Mouse (Mus musculus): ENCODE measurements around the gene Frat1. TPM values are rescaled to one million over a fixed set of nuclear protein-coding genes. Genes with fewer than 3 reads are reported as not detected.

The Frat1 gene
- polyA plus RNA-seq, 1 experiment from 2014 or later, result 31.4 TPM

DNA sequence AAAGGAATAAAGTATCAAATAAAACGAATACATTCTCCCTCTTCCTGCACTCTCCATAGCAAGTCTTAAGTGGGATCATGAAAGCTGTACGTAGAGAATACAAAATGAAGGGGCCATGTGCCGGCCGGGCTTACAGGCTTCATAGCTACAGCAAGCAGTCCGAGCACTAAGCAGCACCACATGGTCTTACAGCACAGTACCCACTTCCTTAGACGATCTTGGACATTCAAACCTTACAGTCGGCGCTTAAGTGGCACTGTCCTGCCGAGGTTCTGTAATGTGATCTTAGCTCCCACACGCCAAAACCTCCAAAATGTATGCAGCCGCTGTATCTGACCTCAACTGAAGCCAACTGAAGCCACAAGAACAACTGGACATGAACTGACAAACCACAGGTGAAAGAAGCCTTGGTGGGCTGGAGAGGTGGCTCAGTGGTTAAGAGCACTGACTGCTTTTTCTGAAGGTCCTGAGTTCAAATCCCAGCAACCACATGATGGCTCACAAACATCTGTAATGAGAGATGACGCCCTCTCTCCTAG, 32.9 kb upstream of the Frat1 start:
- Histone ChIP-seq H3K9me3 (ENCODE audit: control insufficient read depth, low read length) (no peaks in the 10 kb centered on the region), H3K36me3 (ENCODE audit: control insufficient read depth, insufficient read depth, low read length) (no peaks in the 10 kb centered on the region), H3K4me2 (ENCODE audit: low read depth, low read length) (no peak overlapping the region), H3K4me3 (ENCODE audit: low read depth, low read length) (no peak overlapping the region), H3K9ac (replicated peaks; ENCODE audit: low read depth, low read length) (no peak overlapping the region), H3K27ac (ENCODE audit: low read depth, low read length) (no peak overlapping the region), H3K27me3 (ENCODE audit: control insufficient read depth, insufficient read depth, low read length) (no peaks in the 10 kb centered on the region), H3K4me1 (ENCODE audit: control insufficient read depth, insufficient read depth, low read length) (peaks cover 6% of the 10 kb centered on the region; the same call in 1 of the 2 replicates)
- ATAC-seq (ENCODE audit: low read depth), result no peak
- WGBS, result 89% methylated on average over 12 of the region's 12 CpGs

DNA sequence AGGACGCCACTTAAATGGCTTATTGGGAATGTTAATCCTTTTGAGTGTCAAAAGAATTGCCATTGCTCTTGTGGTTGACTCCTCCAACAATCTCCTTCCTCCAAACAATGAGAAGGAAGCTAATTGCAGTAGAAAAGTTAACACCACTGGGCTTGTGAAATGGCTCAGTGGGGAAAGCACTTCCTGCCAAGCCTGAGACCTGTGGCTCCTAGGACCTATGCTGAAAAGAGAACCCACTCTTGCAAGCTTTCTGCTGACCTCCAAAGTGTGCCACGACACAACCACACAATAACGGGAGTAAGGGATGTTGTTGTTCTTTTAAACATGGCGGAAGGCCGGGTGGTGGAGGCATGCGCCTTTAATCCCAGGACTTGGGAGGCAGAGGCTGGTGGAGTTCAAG, 32.2 kb upstream of the Frat1 start:
- Histone ChIP-seq H3K4me2 (ENCODE audit: low read depth, low read length) (no peak overlapping the region), H3K4me3 (ENCODE audit: low read depth, low read length) (no peak overlapping the region), H3K27me3 (ENCODE audit: control insufficient read depth, insufficient read depth, low read length) (no peaks in the 10 kb centered on the region), H3K36me3 (ENCODE audit: control insufficient read depth, insufficient read depth, low read length) (no peaks in the 10 kb centered on the region), H3K9ac (replicated peaks; ENCODE audit: low read depth, low read length) (no peak overlapping the region), H3K4me1 (ENCODE audit: control insufficient read depth, insufficient read depth, low read length) (peaks cover 6% of the 10 kb centered on the region; the same call in 1 of the 2 replicates), H3K9me3 (ENCODE audit: control insufficient read depth, low read length) (no peaks in the 10 kb centered on the region), H3K27ac (ENCODE audit: low read depth, low read length) (no peak overlapping the region)
- no peak for ATAC-seq (ENCODE audit: low read depth)
- 91% methylated on average over 6 of the region's 6 CpGs for WGBS

DNA sequence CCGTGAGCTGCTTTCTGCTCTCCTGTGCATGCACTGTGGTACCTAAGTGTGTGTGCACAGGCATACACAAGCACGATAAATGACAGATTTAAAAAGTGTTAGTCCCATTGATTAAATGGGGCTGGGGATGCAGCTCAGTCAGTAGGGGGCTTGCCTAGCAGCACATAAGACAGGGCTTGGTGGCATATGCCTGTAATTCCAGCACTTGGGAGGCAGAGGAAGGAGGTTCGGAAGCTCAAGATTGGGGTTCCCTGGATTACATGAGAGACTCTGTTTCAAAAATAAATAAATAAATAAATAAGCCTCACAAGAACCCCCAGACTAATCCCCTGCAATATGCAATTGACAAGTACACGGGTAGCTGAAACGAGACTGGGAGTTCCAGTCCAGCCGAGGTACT, 29.3 kb upstream of the Frat1 start:
- H3K9me3 ChIP-seq (ENCODE audit: control insufficient read depth, low read length), result no peaks in the 10 kb centered on the region
- H3K27ac ChIP-seq (ENCODE audit: low read depth, low read length), result no peak overlapping the region
- H3K4me2 ChIP-seq (ENCODE audit: low read depth, low read length), result peak overlapping the region; percentile 63; the same call in 1 of the 2 replicates
- H3K36me3 ChIP-seq (ENCODE audit: control insufficient read depth, insufficient read depth, low read length), result no peaks in the 10 kb centered on the region
- H3K27me3 ChIP-seq (ENCODE audit: control insufficient read depth, insufficient read depth, low read length), result no peaks in the 10 kb centered on the region
- no peak for ATAC-seq (ENCODE audit: low read depth)
- H3K9ac ChIP-seq (replicated peaks; ENCODE audit: low read depth, low read length), result 0 out of 2 replicates have a peak overlapping the region, but pooled peaks have one; percentile 8
- 51% methylated on average over 6 of the region's 6 CpGs for WGBS
- H3K4me3 ChIP-seq (ENCODE audit: low read depth, low read length), result no peak overlapping the region; the same call in 1 of the 2 replicates
- peaks cover 6% of the 10 kb centered on the region; the same call in 1 of the 2 replicates for H3K4me1 ChIP-seq (ENCODE audit: control insufficient read depth, insufficient read depth, low read length)

DNA sequence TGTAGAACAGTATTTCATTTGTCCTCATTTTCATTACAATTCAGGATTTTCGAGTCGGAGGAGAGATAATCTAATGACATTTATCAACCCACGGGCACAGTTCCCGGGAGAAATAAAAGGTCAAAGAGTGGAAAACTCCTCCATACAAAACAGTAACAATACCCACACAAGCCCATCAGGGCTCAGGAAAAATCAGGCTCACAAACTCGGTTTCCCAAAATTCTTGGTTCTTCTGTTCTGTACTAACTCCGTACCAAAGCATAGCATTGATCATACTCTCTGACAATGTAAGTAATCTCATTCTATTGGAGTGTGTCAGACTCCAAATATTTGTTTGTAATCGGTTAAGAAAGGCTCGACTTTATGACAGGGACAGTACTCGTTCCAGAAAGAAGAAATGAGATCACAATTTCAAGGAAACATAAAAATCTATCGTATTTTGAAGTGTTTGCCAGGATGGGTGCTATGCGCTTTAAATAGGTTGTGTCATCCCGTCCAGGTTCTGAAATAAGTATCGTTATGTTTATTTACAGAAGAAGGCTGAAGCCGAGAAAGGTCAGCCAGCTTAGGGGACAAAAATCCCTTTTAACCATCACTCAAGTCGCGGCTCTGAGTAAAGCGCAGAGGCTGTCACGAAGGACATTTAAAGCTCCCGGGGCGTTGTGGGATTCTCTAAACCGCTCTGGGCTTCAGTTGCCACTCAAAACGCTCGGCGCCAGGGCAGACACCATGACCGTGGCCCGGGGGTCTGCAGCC, 28.6 kb upstream of the Frat1 start:
- peak overlapping the region; percentile 73 for H3K4me3 ChIP-seq (ENCODE audit: low read depth, low read length)
- ATAC-seq (ENCODE audit: low read depth), result no peak
- H3K36me3 ChIP-seq (ENCODE audit: control insufficient read depth, insufficient read depth, low read length), result no peaks in the 10 kb centered on the region
- H3K4me2 ChIP-seq (ENCODE audit: low read depth, low read length), result peak overlapping the region; percentile 63
- peak overlapping the region; percentile 62 for H3K9ac ChIP-seq (replicated peaks; ENCODE audit: low read depth, low read length)
- peak overlapping the region; percentile 53; the same call in 1 of the 2 replicates for H3K27ac ChIP-seq (ENCODE audit: low read depth, low read length)
- no peaks in the 10 kb centered on the region for H3K9me3 ChIP-seq (ENCODE audit: control insufficient read depth, low read length)
- H3K4me1 ChIP-seq (ENCODE audit: control insufficient read depth, insufficient read depth, low read length), result peaks cover 6% of the 10 kb centered on the region; the same call in 1 of the 2 replicates
- H3K27me3 ChIP-seq (ENCODE audit: control insufficient read depth, insufficient read depth, low read length), result no peaks in the 10 kb centered on the region
- 4% methylated on average over 26 of the region's 26 CpGs for WGBS

DNA sequence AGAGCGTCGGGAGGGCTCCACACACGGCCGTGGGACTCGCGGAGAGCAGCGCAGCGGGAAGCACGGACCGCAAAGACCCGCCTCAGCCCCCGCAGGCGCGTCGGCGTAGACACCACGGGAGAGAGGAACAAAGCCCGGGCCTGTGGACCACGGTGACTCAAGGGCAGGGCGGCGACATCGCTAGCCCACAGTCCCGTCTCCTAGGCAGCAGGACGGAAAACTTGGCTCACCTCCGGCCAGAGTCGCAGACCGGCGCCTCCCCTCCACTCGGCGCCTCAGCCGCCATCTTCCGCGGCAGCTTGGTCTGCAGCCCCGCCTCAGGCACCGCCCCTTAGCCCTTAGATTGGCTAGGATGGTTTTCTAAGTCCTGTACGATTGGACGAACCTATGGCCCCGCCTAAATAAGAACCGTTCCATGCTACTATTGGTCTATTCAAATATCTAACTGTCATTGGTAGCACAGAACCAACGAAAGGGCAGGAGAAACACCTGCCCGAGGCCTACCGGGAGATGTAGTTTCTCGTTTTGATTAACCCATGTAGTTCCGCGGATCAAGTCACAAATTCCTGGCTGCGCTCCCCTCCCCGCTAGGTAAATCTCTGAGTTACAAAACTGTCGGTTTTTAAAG, 27.9 kb upstream of the Frat1 start, which contains the start of gene Arhgap19:
TSS of gene Arhgap19 (minus strand) at position 306 of the 628 bp plus-strand sequence.
- peak within 1 kb of the TSS; percentile 73 for H3K4me3 ChIP-seq (ENCODE audit: low read depth, low read length)
- no peaks in the 10 kb centered on the region for H3K9me3 ChIP-seq (ENCODE audit: control insufficient read depth, low read length)
- under 1% methylated on average over 42 of the region's 48 CpGs for WGBS
- peaks cover 6% of the 10 kb centered on the region; the same call in 1 of the 2 replicates for H3K4me1 ChIP-seq (ENCODE audit: control insufficient read depth, insufficient read depth, low read length)
- peak within 1 kb of the TSS; percentile 62 for H3K9ac ChIP-seq (replicated peaks; ENCODE audit: low read depth, low read length)
- no peaks in the 10 kb centered on the region for H3K27me3 ChIP-seq (ENCODE audit: control insufficient read depth, insufficient read depth, low read length)
- ATAC-seq (ENCODE audit: low read depth), result peak; percentile 100
- no peaks in the 10 kb centered on the region for H3K36me3 ChIP-seq (ENCODE audit: control insufficient read depth, insufficient read depth, low read length)
- peak within 1 kb of the TSS; percentile 53; the same call in 1 of the 2 replicates for H3K27ac ChIP-seq (ENCODE audit: low read depth, low read length)
- H3K4me2 ChIP-seq (ENCODE audit: low read depth, low read length), result peak within 1 kb of the TSS; percentile 63

DNA sequence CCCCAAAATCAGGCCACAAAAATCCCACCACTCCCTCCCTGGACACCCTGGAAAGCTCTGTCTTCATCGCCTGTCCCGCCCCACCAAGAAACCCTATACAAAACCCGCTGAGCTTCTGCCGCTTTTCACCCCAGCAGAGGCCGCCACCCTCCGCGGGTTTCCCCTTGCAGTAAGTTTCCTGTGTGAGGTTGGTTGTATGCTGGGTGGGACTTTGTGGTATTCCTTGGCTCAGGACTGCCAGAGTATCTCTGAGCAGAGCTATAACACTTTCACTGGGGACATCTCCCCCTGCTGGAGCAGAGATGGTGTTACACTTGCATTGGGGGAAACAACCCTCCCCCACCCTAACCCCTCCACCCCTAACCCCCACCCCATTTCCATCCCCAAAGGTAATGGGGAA, 26.4 kb upstream of the Frat1 start:
- Histone ChIP-seq H3K4me1 (ENCODE audit: control insufficient read depth, insufficient read depth, low read length) (peaks cover 6% of the 10 kb centered on the region; the same call in 1 of the 2 replicates), H3K27ac (ENCODE audit: low read depth, low read length) (no peak overlapping the region), H3K4me3 (ENCODE audit: low read depth, low read length) (no peak overlapping the region), H3K4me2 (ENCODE audit: low read depth, low read length) (no peak overlapping the region), H3K9me3 (ENCODE audit: control insufficient read depth, low read length) (no peaks in the 10 kb centered on the region), H3K9ac (replicated peaks; ENCODE audit: low read depth, low read length) (no peak overlapping the region), H3K27me3 (ENCODE audit: control insufficient read depth, insufficient read depth, low read length) (no peaks in the 10 kb centered on the region), H3K36me3 (ENCODE audit: control insufficient read depth, insufficient read depth, low read length) (no peaks in the 10 kb centered on the region)
- no peak for ATAC-seq (ENCODE audit: low read depth)
- 51% methylated on average over 7 of the region's 7 CpGs for WGBS

DNA sequence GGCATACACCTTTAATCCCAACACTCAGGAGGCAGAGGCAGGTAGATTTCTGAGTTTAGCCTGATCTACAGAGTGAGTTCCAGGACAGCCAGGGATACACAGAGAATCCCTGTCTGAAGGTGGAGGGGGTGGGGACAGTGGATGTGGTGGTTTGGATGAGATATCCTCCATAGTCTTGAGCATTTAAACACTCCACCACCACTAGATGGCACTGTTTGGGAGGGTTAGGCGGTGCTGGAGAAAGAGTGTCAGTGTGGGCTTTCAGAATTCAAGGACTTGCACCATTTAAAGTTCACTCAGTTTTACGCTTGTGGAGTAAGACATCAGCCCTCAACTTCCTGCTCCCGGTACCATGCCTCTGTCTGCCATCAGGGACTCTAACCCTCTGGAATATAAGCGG, 23.9 kb upstream of the Frat1 start:
- no peak overlapping the region for H3K4me3 ChIP-seq (ENCODE audit: low read depth, low read length)
- no peak for ATAC-seq (ENCODE audit: low read depth)
- WGBS, result 89% methylated on average over 4 of the region's 4 CpGs
- H3K4me2 ChIP-seq (ENCODE audit: low read depth, low read length), result no peak overlapping the region
- H3K9me3 ChIP-seq (ENCODE audit: control insufficient read depth, low read length), result no peaks in the 10 kb centered on the region
- H3K4me1 ChIP-seq (ENCODE audit: control insufficient read depth, insufficient read depth, low read length), result peaks cover 4% of the 10 kb centered on the region; the same call in 1 of the 2 replicates
- H3K27ac ChIP-seq (ENCODE audit: low read depth, low read length), result no peak overlapping the region
- no peaks in the 10 kb centered on the region for H3K36me3 ChIP-seq (ENCODE audit: control insufficient read depth, insufficient read depth, low read length)
- no peaks in the 10 kb centered on the region for H3K27me3 ChIP-seq (ENCODE audit: control insufficient read depth, insufficient read depth, low read length)
- no peak overlapping the region for H3K9ac ChIP-seq (replicated peaks; ENCODE audit: low read depth, low read length)

DNA sequence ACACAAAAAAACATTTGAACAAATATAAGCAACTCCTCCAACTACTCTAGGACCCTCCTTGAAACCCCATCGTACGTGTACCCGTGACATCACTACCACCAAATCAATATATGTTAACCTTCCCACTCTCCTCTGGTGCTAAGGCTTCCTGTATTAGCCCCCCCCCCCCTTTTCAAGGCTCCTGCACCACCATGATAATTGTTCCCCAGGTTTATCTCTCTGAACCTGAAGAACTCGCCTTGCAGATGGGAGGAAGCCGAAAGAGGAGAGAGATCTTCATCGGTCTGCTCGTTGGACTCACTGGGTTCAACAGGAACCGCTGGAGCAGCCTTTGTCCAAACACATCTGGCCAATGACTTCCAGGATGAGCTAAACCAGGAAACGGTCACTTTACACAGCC, 22.3 kb upstream of the Frat1 start:
- Histone ChIP-seq H3K4me3 (ENCODE audit: low read depth, low read length) (no peak overlapping the region), H3K9ac (replicated peaks; ENCODE audit: low read depth, low read length) (no peak overlapping the region), H3K4me2 (ENCODE audit: low read depth, low read length) (no peak overlapping the region), H3K36me3 (ENCODE audit: control insufficient read depth, insufficient read depth, low read length) (no peaks in the 10 kb centered on the region), H3K4me1 (ENCODE audit: control insufficient read depth, insufficient read depth, low read length) (no peaks in the 10 kb centered on the region), H3K9me3 (ENCODE audit: control insufficient read depth, low read length) (no peaks in the 10 kb centered on the region), H3K27me3 (ENCODE audit: control insufficient read depth, insufficient read depth, low read length) (no peaks in the 10 kb centered on the region), H3K27ac (ENCODE audit: low read depth, low read length) (no peak overlapping the region)
- 87% methylated on average over 9 of the region's 9 CpGs for WGBS
- no peak for ATAC-seq (ENCODE audit: low read depth)
